Mouse (Mus musculus) heart, adult 2 months (tissue): ENCODE results near the gene Tspan5. TPM values are rescaled to one million over a fixed set of nuclear protein-coding genes. Genes with fewer than 3 reads are reported as not detected.

Experiments
- DNase-seq, 2 experiments: peaks; one replicate each; pipeline ENCODE4 v3.0.0; 2021
- H3K27ac ChIP-seq: fragments of 200-600 bp; 2 replicates; pipeline ENCODE4 v1.8.1; 2022
- H3K27me3 ChIP-seq: fragments of 200-500 bp; 2 replicates; pipeline ENCODE4 v1.6.1; 2012; ENCODE audit warnings: mild to moderate bottlenecking, low read length, inconsistent platforms, mixed read lengths; ENCODE audit not compliant: control insufficient read depth, insufficient read depth
- H3K36me3 ChIP-seq: fragments of 200-500 bp; 2 replicates; pipeline ENCODE4 v1.6.1; 2012; ENCODE audit warnings: low read length, inconsistent platforms; ENCODE audit not compliant: control insufficient read depth, insufficient read depth
- H3K4me1 ChIP-seq: fragments of 200-500 bp; 2 replicates; pipeline ENCODE4 v1.6.1; 2011; ENCODE audit warnings: low read length; ENCODE audit not compliant: control insufficient read depth, insufficient read depth
- H3K4me3 ChIP-seq: fragments of 200-600 bp; 2 replicates; pipeline ENCODE4 v1.8.1; 2022
- H3K79me2 ChIP-seq: fragments of 200-500 bp; replicated peaks from 2 replicates; pipeline ENCODE4 v1.6.1; 2012; ENCODE audit warnings: mild to moderate bottlenecking, inconsistent platforms, low read length, moderate library complexity, mixed read lengths; ENCODE audit not compliant: control insufficient read depth, insufficient read depth
- H3K9ac ChIP-seq: fragments of 200-500 bp; 2 replicates; pipeline ENCODE4 v1.6.1; 2012; ENCODE audit warnings: low read depth, mild to moderate bottlenecking, control low read depth, inconsistent platforms, low read length, mixed read lengths
- CTCF ChIP-seq: fragments of 200-600 bp; IDR thresholded peaks from 2 replicates; pipeline ENCODE4 v1.8.1; 2022; ENCODE audit warnings: antibody characterized with exemption, mild to moderate bottlenecking, moderate library complexity
- EP300 ChIP-seq: fragments of 200-500 bp; IDR thresholded peaks from 2 replicates; pipeline ENCODE4 v1.6.1; 2011; ENCODE audit warnings: low read depth, low read length, control low read depth; ENCODE audit not compliant: insufficient read depth
- POLR2A ChIP-seq: fragments of 200-500 bp; IDR thresholded peaks from 2 replicates; pipeline ENCODE4 v1.6.1; 2011; ENCODE audit warnings: mild to moderate bottlenecking, low read depth, low read length, control low read depth; ENCODE audit not compliant: insufficient read depth
- WGBS: fragments of 180-500 bp; shearing (Covaris S2); methylation state at CpG from one replicate; pipeline ENCODE4 v1.1.7; 2018; 5-methylcytosine and 5-hydroxymethylcytosine counted together
- intact Hi-C: fragments of 180-260 bp; cut with DNase I; formaldehyde crosslinking; loops from one replicate; pipeline ENCODE4 v1.15.1; 2025
- polyA plus RNA-seq: library from polyadenylated mRNA; depleted of rRNA; stranded (reverse); fragments of >200 nt; gene quantifications from 2 replicates; pipeline ENCODE4 v1.2.3, GENCODE M21; 2012
- total RNA-seq, 2 experiments: library from RNA; stranded (reverse); gene quantifications; 2 replicates each; pipeline ENCODE4 v1.2.3; 2021

Gene Tspan5
- total and polyA plus RNA-seq, 3 experiments = 4.9 to 6.9 (median 5.3) TPM

DNA sequence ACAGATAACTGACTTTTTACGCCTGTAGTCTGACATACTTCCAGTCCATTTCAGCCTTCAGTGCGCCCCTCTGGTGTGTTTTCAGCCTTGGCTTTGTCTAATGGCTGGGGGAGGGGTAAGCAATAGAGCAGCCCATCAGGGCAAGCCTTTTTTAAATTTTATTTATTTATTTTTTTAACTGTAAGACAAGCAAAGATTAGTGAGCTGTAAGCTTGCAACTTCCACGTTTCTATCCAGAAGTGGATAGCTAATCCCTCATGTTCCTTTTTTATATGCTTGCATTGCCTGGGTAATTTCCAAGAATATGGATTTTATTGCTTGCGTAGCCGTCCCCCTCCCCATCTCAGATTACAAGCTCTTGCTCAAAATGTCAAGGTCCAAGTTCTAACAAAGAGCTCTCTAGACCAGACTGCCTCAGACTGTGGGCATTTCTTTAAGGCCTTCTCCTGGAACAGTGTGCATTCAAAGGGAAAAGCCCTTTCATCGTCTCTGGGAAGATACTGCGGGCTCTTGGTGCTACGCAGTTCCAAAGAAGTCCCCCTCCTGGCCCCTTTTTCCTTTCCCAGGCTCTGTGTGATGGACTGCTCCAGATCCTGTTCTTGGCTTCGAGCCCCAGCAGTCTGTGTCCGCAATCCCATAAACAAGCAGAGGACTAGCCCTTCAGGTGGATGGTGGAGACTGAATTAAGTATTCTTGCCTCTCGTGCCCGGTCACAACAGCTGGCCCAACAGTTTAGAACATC lies 116.0 kb downstream of the Tspan5 start:
- Histone ChIP-seq H3K4me3 (no peak overlapping the region), H3K27me3 (no peaks in the 10 kb centered on the region), H3K9ac (no peak overlapping the region), H3K36me3 (no peaks in the 10 kb centered on the region), H3K4me1 (no peaks in the 10 kb centered on the region; the same call in 1 of the 2 replicates), H3K27ac (no peak overlapping the region), H3K79me2 (no peaks in the 10 kb centered on the region)
- intact Hi-C loops = no loop called here
- 78% methylated on average over 12 of the region's 12 CpGs for WGBS
- no peak for TF ChIP-seq EP300
- no peak for TF ChIP-seq CTCF
- TF ChIP-seq POLR2A = no peak
- no peak for DNase-seq

DNA sequence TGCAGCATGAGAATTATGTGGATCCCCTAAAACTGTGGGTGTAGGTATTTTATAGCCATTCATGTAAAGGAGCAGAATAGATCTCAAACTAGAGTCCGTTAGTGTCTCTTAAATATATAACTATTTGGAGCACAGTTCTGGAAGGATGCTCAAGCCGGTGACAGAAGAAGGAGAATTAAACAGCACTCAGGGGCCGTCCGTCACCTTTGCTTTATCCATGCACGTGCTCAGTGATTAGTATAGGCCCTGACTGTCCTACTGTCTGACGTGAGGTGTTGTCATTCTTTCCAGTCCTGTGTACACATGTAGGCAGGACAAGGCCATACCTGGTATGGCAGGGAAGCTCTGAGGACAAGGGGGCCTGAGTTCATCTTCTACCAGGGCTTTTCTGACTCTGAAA lies 116.7 kb downstream of the Tspan5 start:
- intact Hi-C loops = no loop called here
- DNase-seq = no peak
- TF ChIP-seq CTCF (no peak), EP300 (no peak), POLR2A (no peak)
- H3K36me3 ChIP-seq = no peaks in the 10 kb centered on the region
- H3K4me3 ChIP-seq = no peak overlapping the region
- no peak overlapping the region for H3K27ac ChIP-seq
- H3K4me1 ChIP-seq = no peaks in the 10 kb centered on the region; the same call in 1 of the 2 replicates
- H3K9ac ChIP-seq = no peak overlapping the region
- no peaks in the 10 kb centered on the region for H3K27me3 ChIP-seq
- no peaks in the 10 kb centered on the region for H3K79me2 ChIP-seq
- 94% methylated on average over 6 of the region's 6 CpGs for WGBS

- H3K36me3 ChIP-seq = no peaks in the 10 kb centered on the region
- H3K27me3 ChIP-seq = no peaks in the 10 kb centered on the region
- no peak overlapping the region for H3K4me3 ChIP-seq
- WGBS = 87% methylated on average over 8 of the region's 8 CpGs
- no peaks in the 10 kb centered on the region for H3K79me2 ChIP-seq
- no peaks in the 10 kb centered on the region; the same call in 1 of the 2 replicates for H3K4me1 ChIP-seq
- no peak for DNase-seq
- intact Hi-C loops = no loop called here
- no peak overlapping the region for H3K9ac ChIP-seq
- no peak overlapping the region for H3K27ac ChIP-seq
- TF ChIP-seq POLR2A (no peak), EP300 (no peak), CTCF (no peak)
These were observed 117.2 kb downstream of the Tspan5 start for GRCm38 (mm10) chr3:138859166-138859565.

GRCm38 (mm10) chr3:138859666-138860065 lies 117.7 kb downstream of the Tspan5 start:
- WGBS = 65% methylated on average over 8 of the region's 8 CpGs
- no peaks in the 10 kb centered on the region for H3K79me2 ChIP-seq
- H3K9ac ChIP-seq = no peak overlapping the region
- no peaks in the 10 kb centered on the region; the same call in 1 of the 2 replicates for H3K4me1 ChIP-seq
- no peak overlapping the region for H3K27ac ChIP-seq
- no peak overlapping the region for H3K4me3 ChIP-seq
- no peak for DNase-seq
- no peaks in the 10 kb centered on the region for H3K36me3 ChIP-seq
- intact Hi-C loops = no loop called here
- no peaks in the 10 kb centered on the region for H3K27me3 ChIP-seq
- TF ChIP-seq EP300 (no peak), POLR2A (no peak), CTCF (no peak)

GRCm38 (mm10) chr3:138860257-138860760 lies 118.3 kb downstream of the Tspan5 start:
- Histone ChIP-seq H3K9ac (no peak overlapping the region), H3K4me1 (no peaks in the 10 kb centered on the region; the same call in 1 of the 2 replicates), H3K4me3 (no peak overlapping the region), H3K79me2 (no peaks in the 10 kb centered on the region), H3K36me3 (no peaks in the 10 kb centered on the region), H3K27ac (no peak overlapping the region), H3K27me3 (no peaks in the 10 kb centered on the region)
- no peak for DNase-seq
- WGBS = 90% methylated on average over 11 of the region's 11 CpGs
- intact Hi-C loops = no loop called here
- no peak for TF ChIP-seq POLR2A
- no peak for TF ChIP-seq EP300
- no peak for TF ChIP-seq CTCF

- Histone ChIP-seq H3K4me1 (no peaks in the 10 kb centered on the region; the same call in 1 of the 2 replicates), H3K27me3 (no peaks in the 10 kb centered on the region), H3K9ac (no peak overlapping the region), H3K36me3 (no peaks in the 10 kb centered on the region), H3K4me3 (no peak overlapping the region), H3K27ac (no peak overlapping the region), H3K79me2 (no peaks in the 10 kb centered on the region)
- 64% methylated on average over 9 of the region's 9 CpGs for WGBS
- TF ChIP-seq POLR2A (no peak), EP300 (no peak), CTCF (no peak)
- intact Hi-C loops = no loop called here
- DNase-seq = no peak
These were observed 119.0 kb downstream of the Tspan5 start for GRCm38 (mm10) chr3:138861032-138861431.
